Mouse (Mus musculus) hindbrain, embryonic 14.5 days (tissue): Measurements from ENCODE around the gene Methig1. TPM values are rescaled to one million over a fixed set of nuclear protein-coding genes. Genes with fewer than 3 reads are reported as not detected.
"Not testable (repeated sequence)": the region's sequence is repeated elsewhere in the genome, so short reads cannot be mapped to it uniquely, and the experiment has no call there.

Experiments
- ATAC-seq: fragments of 200-750 bp; cut with Nextera tagmentation; 2 replicates; pipeline ENCODE4 v1.8.0; 2017; ENCODE audit warnings: moderate number of reproducible peaks, mild to moderate bottlenecking, moderate TSS enrichment, moderate library complexity; ENCODE audit not compliant: low FRiP score
- DNase-seq: peaks from one replicate; pipeline ENCODE4 v3.0.0-alpha.2; 2015; ENCODE audit warnings: low spot score
- H3K27ac ChIP-seq: fragments of 300-500 bp; sonication (generic); 2 replicates; pipeline ENCODE4 v1.5.1; 2014; ENCODE audit warnings: mild to moderate bottlenecking, moderate library complexity
- H3K27me3 ChIP-seq: fragments of 300-500 bp; sonication (generic); 2 replicates; pipeline ENCODE4 v1.6.1; 2014; ENCODE audit warnings: mild to moderate bottlenecking, low read length, mixed read lengths; ENCODE audit not compliant: control insufficient read depth, insufficient read depth
- H3K36me3 ChIP-seq: fragments of 300-500 bp; sonication (generic); replicated peaks from 2 replicates; pipeline ENCODE4 v1.6.1; 2014; ENCODE audit not compliant: control insufficient read depth, insufficient read depth
- H3K4me1 ChIP-seq: fragments of 300-500 bp; sonication (generic); replicated peaks from 2 replicates; pipeline ENCODE4 v1.6.1; 2014; ENCODE audit warnings: antibody characterized with exemption, low read length, mixed read lengths; ENCODE audit not compliant: control insufficient read depth, insufficient read depth
- H3K4me2 ChIP-seq: fragments of 300-500 bp; sonication (generic); replicated peaks from 2 replicates; pipeline ENCODE4 v1.6.1; 2014; ENCODE audit warnings: mild to moderate bottlenecking, moderate library complexity
- H3K4me3 ChIP-seq: fragments of 300-500 bp; sonication (generic); replicated peaks from 2 replicates; pipeline ENCODE4 v1.5.1; 2014; ENCODE audit warnings: mild to moderate bottlenecking, low read length
- H3K9ac ChIP-seq: fragments of 300-500 bp; sonication (generic); 2 replicates; pipeline ENCODE4 v1.6.1; 2014
- H3K9me3 ChIP-seq: fragments of 300-500 bp; sonication (generic); 2 replicates; pipeline ENCODE4 v1.6.1; 2016; ENCODE audit warnings: low read length; ENCODE audit not compliant: control insufficient read depth
- WGBS: fragments of 180-500 bp; shearing (Covaris S2); extraction: QIAGEN DNeasy Blood & Tissue Kit; methylation state at CpG from one replicate; pipeline ENCODE4 v1.1.7; 2014; 5-methylcytosine and 5-hydroxymethylcytosine counted together
- polyA plus RNA-seq: library from polyadenylated mRNA; unstranded; fragments of >200 nt; fragmentation: Nextera tagmentation; extraction: Ambion mirVana; gene quantifications from 2 replicates; pipeline ENCODE4 v1.2.1, GENCODE M21; 2014

Gene Methig1
- polyA plus RNA-seq, 1 experiment from 2014 or later: 0.27 TPM

DNA sequence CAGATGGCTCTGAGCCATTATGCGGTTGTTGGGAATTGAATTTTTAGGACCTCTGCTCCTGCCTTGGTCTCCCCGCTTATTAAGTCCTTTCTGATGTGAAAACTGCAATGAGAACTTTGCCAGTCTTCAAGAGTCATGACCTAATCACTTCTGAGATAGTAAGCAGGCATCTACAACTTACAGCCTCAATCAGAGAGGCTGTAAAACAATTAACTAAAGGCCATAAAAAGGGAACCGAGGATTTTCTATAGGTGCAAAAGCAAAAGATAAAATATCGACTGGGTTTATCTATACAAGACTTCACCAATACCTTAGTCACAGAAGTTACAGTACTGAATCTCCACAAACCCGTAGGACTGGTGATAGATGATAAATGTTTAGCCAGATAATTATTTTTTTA is 2.9 kb downstream of the Methig1 start:
- ATAC-seq (no peak), DNase-seq (no peak)

DNA sequence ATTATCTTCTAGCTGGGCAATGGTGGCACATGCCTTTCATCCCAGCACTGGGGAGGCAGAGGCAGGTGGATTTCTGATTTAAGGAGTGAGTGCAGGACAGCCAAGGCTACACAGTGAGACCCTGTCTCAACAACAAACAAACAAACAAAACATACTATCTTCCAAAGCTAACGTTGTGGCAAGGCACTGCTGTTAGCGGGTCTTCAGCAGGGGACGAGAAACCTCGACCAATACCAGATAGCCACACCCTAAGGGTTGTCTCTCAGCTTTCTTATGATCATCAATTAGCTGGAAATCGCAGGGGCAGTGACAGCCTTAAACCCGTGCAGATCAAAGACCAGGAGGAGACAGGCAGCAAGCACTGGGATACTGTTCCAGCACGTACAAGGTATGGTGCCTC is 11.3 kb downstream of the Methig1 start, which contains the start of gene Higd1c:
TSS of gene Higd1c (plus strand) at position 301 of the 400 bp plus-strand sequence.
- H3K27ac ChIP-seq: no peak within 1 kb of the TSS
- no peak for DNase-seq
- WGBS: 81% methylated on average over 7 of the region's 7 CpGs
- no peak within 1 kb of the TSS for H3K4me3 ChIP-seq
- H3K9ac ChIP-seq: no peak within 1 kb of the TSS
- no peak for ATAC-seq
- H3K9me3 ChIP-seq: no peaks in the 10 kb centered on the region
- H3K4me1 ChIP-seq: no peaks in the 10 kb centered on the region
- H3K4me2 ChIP-seq: no peak within 1 kb of the TSS
- H3K36me3 ChIP-seq: no peaks in the 10 kb centered on the region
- H3K27me3 ChIP-seq: no peaks in the 10 kb centered on the region

More for the DNA sequence above, 2.9 kb downstream of the Methig1 start:
- no peaks in the 10 kb centered on the region for H3K27me3 ChIP-seq
- H3K36me3 ChIP-seq: no peaks in the 10 kb centered on the region
- 88% methylated on average over 5 of the region's 5 CpGs for WGBS
- H3K4me2 ChIP-seq: no peak overlapping the region
- H3K9ac ChIP-seq: no peak overlapping the region
- H3K27ac ChIP-seq: no peak overlapping the region
- H3K9me3 ChIP-seq: no peaks in the 10 kb centered on the region
- no peaks in the 10 kb centered on the region for H3K4me1 ChIP-seq
- no peak overlapping the region for H3K4me3 ChIP-seq

DNA sequence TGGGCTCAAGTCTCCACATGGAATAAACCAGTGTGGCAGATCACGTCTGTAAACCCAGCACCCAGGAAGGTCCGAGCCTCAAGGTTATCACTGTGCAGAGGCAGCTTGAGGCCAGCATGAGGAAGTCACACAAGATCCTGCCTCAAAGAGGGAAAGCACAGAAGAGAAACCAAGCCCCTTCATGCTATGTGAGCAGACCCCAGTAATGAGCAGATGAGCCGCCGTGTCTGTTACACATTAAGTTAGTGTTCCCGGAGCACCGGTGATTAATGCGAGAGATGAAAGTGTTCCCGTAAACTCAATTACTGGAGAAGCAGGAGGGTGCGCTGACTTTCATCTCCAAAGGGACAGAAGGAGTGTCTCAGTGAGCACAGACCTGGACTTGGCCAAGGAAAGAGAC is 13.0 kb downstream of the Methig1 start:
- H3K4me2 ChIP-seq, H3K27me3 ChIP-seq, H3K4me3 ChIP-seq, H3K4me1 ChIP-seq, H3K9me3 ChIP-seq, ATAC-seq, H3K9ac ChIP-seq, DNase-seq, H3K27ac ChIP-seq, H3K36me3 ChIP-seq: not testable (repeated sequence)
- WGBS: 50% methylated on average over 9 of the region's 9 CpGs

DNA sequence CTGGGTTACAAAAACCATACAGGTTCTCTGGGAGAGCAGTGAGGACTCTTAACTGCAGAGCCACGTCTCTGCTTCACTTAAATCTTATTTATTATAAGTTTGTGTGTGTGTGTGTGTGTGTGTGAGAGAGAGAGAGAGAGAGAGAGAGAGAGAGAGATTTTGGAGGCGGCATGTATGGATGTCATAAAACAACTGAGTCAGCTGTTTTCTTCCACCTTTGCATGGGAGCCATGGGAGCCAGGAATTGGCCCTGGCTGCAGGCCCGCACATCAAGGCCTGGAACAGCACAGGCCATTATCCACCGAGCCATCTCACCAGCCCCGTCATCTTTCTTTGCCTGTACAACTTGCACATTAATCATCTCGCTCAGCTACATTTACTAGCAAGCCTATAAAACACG is 14.2 kb downstream of the Methig1 start:
- DNase-seq (no peak), ATAC-seq (no peak)
- 77% methylated on average over 7 of the region's 7 CpGs for WGBS

DNA sequence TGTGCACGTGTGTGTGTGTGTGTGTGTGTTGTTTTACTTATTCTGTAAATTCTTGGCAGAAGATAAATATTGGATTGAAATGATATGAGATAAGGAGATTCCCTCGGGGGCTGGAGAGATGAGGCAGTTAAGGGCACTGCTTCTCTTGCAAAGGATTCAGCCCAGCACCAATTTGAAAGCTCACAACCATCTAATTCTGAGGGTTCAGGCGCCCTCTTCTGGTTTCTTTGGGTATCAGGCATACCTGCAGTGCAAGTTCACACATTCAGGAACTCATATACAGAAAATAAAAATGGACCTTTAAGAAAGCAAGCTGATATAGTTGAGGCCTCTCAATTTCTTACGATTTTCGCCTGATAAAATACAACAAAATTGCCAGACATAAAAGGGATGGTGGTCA is 22.1 kb downstream of the Methig1 start:
- Histone ChIP-seq H3K27ac (no peak overlapping the region), H3K4me2 (no peak overlapping the region), H3K27me3 (no peaks in the 10 kb centered on the region), H3K4me1 (no peaks in the 10 kb centered on the region), H3K4me3 (no peak overlapping the region), H3K9me3 (no peaks in the 10 kb centered on the region), H3K36me3 (no peaks in the 10 kb centered on the region), H3K9ac (no peak overlapping the region)
- DNase-seq: peak; percentile 82
- no peak for ATAC-seq
- WGBS: 42% methylated on average over 5 of the region's 5 CpGs

More for the DNA sequence above, 14.2 kb downstream of the Methig1 start:
- H3K27ac ChIP-seq: no peak overlapping the region
- H3K36me3 ChIP-seq: no peaks in the 10 kb centered on the region
- no peaks in the 10 kb centered on the region for H3K4me1 ChIP-seq
- H3K4me3 ChIP-seq: no peak overlapping the region
- no peaks in the 10 kb centered on the region for H3K9me3 ChIP-seq
- H3K9ac ChIP-seq: no peak overlapping the region
- H3K4me2 ChIP-seq: no peak overlapping the region
- no peaks in the 10 kb centered on the region for H3K27me3 ChIP-seq

DNA sequence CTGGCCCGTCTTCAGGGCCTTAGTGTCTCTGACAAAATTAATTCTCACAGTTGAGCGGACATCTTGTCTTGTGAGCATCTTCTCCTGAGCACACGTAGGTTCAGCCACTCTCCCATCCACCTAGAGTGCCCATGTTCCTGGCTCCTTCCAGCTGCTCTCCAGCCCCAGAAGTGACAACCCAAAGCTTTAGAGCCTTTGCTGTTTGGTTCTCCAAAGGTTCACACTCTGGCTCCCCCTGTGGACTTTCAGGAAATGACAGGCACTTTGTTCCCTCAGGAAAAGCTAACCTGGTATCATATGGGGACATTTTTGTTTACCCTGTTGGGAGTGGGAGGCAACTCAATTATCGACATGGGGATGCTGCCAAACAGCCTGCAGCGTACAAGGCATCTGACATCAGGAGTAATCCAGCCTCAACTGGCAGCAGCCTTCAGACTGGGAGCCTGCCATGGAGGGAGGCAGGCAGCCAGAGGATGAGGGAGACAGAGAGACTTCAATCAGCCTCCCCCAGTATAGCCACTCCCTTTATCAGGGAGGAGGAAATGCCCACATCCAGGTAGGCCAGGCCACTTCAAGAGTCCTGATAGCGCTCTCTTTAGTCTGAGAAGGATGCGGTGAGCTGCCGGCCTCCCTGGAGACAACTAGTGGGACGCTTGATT is 25.0 kb downstream of the Methig1 start:
- H3K4me2 ChIP-seq, DNase-seq, H3K36me3 ChIP-seq, H3K27me3 ChIP-seq, H3K4me1 ChIP-seq, H3K9me3 ChIP-seq, H3K4me3 ChIP-seq, H3K27ac ChIP-seq, H3K9ac ChIP-seq: not testable (repeated sequence)
- WGBS: 24% methylated on average over 3 of the region's 9 CpGs
- 0 out of 2 replicates have a peak, but pooled peaks have one; percentile 51 for ATAC-seq

DNA sequence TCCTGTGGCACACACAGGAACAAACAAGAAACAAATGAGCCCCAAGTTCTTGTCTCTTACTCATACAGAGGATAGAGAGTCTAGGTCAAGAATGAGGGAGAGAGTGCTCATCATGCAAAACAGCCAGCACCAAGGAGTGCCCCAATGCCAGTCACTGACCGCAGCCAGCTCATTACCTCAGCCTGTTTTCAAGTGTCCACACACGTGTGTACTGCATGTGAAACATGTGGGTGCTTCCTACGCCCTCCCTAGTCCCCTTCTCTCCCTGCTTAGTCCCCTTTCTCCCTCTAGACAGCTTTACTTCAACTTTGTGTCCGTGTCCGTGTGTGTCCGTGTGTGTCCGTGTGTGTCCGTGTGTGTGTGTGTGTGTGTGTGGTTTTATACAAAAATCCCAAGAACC is 26.7 kb downstream of the Methig1 start:
- Histone ChIP-seq H3K27me3 (no peaks in the 10 kb centered on the region), H3K4me1 (no peaks in the 10 kb centered on the region), H3K9ac (no peak overlapping the region), H3K4me3 (no peak overlapping the region), H3K9me3 (no peaks in the 10 kb centered on the region), H3K36me3 (no peaks in the 10 kb centered on the region), H3K4me2 (no peak overlapping the region), H3K27ac (no peak overlapping the region)
- ATAC-seq: no peak
- whole genome bisulfite sequencing: 89% methylated on average over 8 of the region's 8 CpGs
- no peak for DNase-seq

DNA sequence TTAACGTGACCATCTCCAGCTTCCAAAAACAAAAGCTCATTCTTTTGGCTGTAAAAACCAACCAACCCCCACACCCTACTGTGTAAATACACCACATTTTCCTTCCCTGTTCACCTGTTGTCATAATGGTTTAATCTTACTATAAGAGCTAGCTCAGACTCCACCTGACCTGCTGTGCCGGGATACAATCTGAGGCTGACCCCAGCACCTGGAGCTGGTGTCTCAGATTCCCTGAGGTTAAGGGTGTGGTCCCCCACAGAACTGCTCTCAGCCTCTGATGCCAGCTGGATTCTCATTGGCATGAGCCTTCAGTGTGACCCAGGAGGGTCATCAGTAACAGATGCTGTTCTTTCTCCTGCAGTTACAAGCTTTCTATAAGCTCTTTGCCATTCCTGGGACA is 27.2 kb downstream of the Methig1 start:
- ATAC-seq: no peak
- H3K9me3 ChIP-seq: no peaks in the 10 kb centered on the region
- no peak for DNase-seq
- H3K27ac ChIP-seq: no peak overlapping the region
- no peak overlapping the region for H3K9ac ChIP-seq
- H3K36me3 ChIP-seq: no peaks in the 10 kb centered on the region
- H3K4me2 ChIP-seq: no peak overlapping the region
- H3K4me1 ChIP-seq: no peaks in the 10 kb centered on the region
- WGBS: 69% methylated on average over 2 of the region's 2 CpGs
- no peaks in the 10 kb centered on the region for H3K27me3 ChIP-seq
- H3K4me3 ChIP-seq: no peak overlapping the region

DNA sequence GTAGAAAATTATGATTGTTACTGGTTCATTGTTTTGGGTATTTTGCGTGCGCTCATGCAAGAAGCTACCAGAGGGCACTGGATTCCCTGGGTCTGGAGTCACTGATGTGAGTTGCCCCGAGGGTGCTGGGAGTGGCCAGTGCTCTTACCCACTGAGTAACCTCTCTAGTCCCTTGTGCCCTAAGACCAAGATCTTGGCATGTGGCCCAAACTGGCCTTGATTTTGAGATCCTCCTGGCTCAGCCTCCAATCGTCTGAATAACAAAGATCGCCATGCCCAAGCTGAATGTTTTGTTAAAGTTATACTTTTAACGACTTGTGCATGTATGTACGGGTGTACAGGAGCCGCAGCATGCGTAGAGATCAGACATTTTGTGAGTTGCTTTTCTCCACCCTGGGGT is 32.8 kb downstream of the Methig1 start:
- H3K9ac ChIP-seq: no peak overlapping the region
- H3K9me3 ChIP-seq: no peaks in the 10 kb centered on the region
- H3K27me3 ChIP-seq: no peaks in the 10 kb centered on the region
- DNase-seq (no peak), ATAC-seq (no peak)
- H3K4me1 ChIP-seq: no peaks in the 10 kb centered on the region
- 93% methylated on average over 9 of the region's 9 CpGs for WGBS
- H3K4me2 ChIP-seq: no peak overlapping the region
- H3K27ac ChIP-seq: no peak overlapping the region
- H3K36me3 ChIP-seq: no peaks in the 10 kb centered on the region
- H3K4me3 ChIP-seq: no peak overlapping the region
